Mouse (Mus musculus) natural killer cell, adult 2 months (primary cell): ENCODE measurements around the gene Gm20388.

ENCODE experiments used
- DNase-seq, 2 experiments: peaks; one replicate each; pipeline ENCODE4 v3.0.0; 2022; ENCODE audit warnings: low spot score in 2 of 2

The Gm20388 gene

GRCm38 (mm10) chr8:122357641-122358040 lies 2447.0 kb downstream of the Gm20388 start:
- no peak for DNase-seq

DNA sequence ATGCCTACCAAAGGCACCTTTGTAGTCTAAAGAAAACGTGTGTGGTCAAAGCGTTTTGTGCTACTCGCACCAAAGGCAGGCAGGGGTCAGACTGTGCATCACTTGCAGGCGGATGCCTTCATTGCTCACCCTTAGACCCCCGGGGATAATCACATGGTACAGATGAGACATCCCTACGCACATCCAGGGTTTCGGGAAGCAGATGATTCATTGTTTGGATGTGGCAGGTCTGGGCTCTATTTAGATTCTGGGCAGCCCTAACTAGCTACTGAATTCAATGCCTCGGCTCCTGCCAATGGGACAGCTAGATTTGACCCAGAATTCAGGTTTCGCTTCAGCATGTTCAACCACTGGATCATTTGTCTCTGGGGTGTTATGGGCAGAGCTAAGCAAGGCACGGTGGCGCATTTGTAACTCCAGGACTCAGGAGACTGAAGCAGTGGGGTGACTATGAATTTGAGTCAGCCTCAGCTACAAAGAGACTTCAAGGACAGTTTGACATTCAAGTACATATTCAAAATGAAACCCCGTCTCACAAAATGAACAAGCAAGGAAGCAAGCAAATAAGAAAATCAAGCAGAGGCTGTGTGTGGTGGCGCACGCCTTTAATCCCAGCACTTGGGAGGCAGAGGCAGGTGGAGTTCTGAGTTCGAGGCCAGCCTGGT lies 2448.6 kb downstream of the Gm20388 start:
- no peak for DNase-seq

DNA sequence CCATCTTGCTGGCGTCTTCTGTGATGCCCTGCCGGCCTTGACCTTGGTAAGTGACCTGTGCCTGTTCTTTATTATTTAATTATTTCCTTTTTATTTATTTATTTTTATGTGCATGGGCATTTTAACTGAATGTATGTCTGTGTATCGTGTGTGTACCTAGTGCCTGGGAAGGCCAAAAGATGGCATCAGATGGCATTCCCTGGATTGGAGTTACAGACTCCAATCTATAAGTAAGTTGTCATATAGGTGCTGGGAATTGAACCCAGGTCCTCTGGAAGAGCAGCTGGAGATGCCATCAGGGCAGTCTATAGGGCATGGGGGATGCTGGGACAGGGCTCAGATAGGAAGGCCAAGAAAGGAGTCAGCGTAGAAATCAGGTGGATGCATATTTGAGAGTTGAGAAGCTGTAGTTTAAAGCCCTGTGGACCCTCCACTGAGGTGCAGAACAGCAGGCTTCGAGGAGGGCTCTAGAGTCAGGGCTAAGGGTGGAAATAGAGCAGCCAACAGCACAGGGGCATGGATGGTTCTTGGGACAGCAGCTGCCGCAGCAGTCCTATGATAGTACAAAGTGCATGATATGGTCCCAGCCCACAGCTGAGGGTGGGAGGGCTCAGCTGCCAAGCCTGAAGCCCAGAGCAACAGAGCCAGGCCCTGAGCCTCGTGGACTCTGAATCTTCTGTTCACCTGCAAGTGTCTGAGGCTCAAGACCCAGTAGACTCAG lies 2450.2 kb downstream of the Gm20388 start, which contains the start of gene Trhr2:
Trhr2 (minus strand) TSS at position 51 of the 721 bp plus-strand sequence.
- no peak for DNase-seq

- no peak for DNase-seq
These were observed 2451.6 kb downstream of the Gm20388 start for GRCm38 (mm10) chr8:122362271-122362670.

GRCm38 (mm10) chr8:122362967-122363366 lies 2452.3 kb downstream of the Gm20388 start:
- no peak for DNase-seq

- DNase-seq: no peak
These were observed 2457.9 kb downstream of the Gm20388 start for GRCm38 (mm10) chr8:122368494-122368893.

DNA sequence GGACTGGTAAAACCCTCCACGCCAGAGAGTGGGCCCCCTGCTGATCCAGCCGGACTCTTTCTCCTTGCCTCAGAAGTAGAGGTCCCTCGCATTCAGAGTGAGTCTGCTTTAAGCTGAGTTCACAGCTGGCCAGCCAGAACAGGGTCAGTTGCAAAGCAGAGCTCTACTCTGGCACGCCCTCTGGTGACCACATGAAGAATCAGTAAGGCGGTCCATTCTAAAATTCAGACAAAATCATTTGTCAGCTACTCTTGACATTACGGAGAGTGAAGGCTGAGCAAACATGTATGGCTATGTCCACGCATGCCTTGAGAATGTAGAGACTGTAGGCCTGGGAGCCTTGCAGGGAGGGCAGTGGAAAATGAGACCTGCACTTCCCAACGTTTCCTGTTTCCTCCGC lies 2459.0 kb downstream of the Gm20388 start:
- peak; percentile 52 to 61 for DNase-seq

GRCm38 (mm10) chr8:122371706-122372105 lies 2461.1 kb downstream of the Gm20388 start:
- no peak for DNase-seq

- no peak for DNase-seq
These were observed 2464.7 kb downstream of the Gm20388 start for GRCm38 (mm10) chr8:122375320-122375719.

DNA sequence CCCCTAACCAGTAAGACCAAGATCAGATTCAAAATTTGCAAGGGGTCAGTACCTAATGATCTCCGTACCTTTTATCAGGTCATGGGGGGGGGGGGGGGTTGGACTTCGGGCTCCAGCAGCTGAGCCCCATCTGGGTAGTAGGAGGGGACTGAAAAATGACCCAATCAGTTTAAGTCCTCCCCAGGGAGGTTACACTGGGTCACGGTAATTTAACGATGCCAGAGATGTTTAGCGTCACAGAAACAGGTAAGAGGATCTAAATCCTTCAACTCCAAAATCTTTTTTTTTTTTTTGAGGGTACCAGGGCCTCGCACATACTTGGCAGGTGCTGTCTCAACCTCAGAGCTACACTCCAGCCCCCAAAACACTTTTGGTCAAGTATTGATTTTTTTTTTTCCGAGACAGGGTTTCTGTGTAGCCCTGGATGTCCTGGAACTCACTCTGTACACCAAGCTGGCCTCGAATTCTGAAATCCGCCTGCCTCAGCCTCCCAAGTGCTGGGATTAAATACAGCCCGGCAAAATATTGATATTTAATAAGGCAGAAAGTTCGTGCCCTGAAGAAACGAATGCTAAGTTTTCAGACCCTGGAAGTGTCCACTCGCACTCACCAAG lies 2465.2 kb downstream of the Gm20388 start:
- DNase-seq: no peak

- peak; percentile 97 to 98 for DNase-seq
These were observed 2466.0 kb downstream of the Gm20388 start, which contains the start of gene Zc3h18 for GRCm38 (mm10) chr8:122376365-122377231. Zc3h18 (plus strand) TSS chr8:122376609.

DNA sequence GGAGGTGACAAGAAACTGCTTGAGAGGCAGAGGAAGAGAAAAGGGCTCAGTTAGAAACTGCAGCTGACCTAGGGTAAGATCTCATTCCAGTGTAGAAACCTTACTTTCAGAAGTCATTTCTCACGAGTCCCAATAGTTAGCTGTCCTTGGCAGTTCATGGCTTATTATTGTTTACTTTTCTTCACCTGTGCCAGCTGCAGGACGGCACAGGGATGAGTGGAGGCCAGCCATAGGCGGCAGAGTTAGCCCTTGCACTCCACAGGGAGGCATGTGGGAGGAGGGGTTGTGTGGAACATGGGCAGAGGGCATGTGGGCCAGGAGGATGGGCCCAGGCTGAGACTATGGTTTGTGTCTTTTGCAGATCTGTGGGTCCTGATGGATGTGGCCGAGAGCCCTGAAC lies 2472.4 kb downstream of the Gm20388 start:
- DNase-seq: no peak

GRCm38 (mm10) chr8:122389357-122389756 lies 2478.7 kb downstream of the Gm20388 start:
- DNase-seq: no peak

GRCm38 (mm10) chr8:122390758-122391157 lies 2480.1 kb downstream of the Gm20388 start:
- no peak for DNase-seq

DNA sequence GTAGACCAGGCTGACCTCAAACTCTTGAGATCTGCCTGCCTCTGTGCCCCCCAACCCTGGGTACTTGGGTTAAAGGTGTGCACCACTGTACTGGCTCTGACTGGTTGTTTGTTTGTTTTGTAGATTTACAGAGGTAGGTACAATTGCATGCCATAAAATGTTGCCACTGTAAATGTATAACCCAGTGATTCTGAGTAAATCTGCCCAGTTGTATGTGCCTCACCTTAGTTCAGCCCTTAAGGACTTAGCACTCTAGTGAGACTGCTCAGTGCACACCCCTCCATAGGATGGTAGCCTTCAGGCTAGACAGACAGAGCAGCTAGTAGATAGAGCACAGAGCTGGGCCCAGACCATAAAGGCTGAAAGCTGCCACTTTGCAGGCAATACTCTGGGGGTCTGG lies 2483.1 kb downstream of the Gm20388 start:
- no peak for DNase-seq

DNA sequence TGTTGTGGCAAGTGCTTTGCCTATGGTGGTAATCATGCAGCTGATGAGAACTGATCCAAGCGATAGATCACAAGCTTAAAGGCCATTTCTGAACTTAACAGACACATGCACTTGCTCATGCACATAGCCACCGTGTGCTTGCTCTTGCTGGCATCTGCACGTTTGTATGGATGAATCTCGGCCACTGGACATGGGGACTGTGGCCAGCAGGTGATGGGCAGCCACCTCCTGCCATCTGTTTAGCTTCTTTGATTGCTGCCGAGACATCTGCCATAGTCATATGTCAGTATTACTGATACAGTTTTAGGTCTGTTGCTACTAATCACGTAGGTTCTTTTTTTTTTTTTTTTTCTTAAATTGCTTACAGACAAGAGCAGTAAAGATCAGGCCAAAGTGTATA lies 2484.7 kb downstream of the Gm20388 start:
- no peak for DNase-seq

DNA sequence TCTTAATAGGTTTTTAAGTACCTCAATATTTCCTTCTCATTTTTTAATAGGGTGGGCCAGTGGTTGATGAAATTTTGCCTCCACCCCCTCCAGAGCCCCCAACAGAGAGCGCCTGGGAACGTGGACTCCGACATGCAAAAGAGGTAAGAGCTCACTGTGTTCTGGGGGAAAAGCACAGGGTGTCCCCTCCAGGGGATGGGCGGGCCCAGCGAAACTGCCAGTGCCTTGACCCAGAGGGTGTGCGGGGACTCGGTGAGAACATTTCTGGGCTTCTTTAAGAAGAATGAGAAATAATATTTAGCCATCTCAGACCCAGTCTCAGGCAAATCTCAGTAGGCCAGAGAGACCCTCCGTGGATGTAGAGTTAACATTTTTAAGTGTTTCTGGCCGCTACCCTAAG lies 2487.5 kb downstream of the Gm20388 start:
- DNase-seq: no peak

- no peak for DNase-seq
These were observed 2494.6 kb downstream of the Gm20388 start for GRCm38 (mm10) chr8:122405146-122405805.

- no peak for DNase-seq
These were observed 2497.0 kb downstream of the Gm20388 start for GRCm38 (mm10) chr8:122407678-122408077.

DNA sequence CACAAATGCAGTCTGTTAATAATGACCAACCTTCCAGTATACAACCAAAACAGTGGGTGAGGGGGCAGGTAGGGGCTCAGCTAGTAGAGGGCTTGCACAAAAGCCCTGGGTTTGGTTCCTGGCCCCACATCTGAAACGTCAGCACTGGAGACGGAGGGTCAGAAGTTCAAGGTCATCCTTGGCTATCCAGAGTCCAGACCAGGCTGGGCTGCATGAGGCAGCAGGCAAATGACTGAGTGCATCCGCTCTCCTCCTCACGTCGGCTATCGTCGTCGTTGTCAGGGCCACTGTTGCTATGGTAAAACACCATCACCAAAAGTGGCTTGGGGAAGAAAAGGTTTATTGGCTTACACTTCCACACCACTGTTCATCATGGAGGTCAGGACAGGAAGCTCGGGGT lies 2503.7 kb downstream of the Gm20388 start:
- no peak for DNase-seq

- no peak for DNase-seq
These were observed 2504.9 kb downstream of the Gm20388 start for GRCm38 (mm10) chr8:122415554-122415953.
